Mouse (Mus musculus): Measurements from ENCODE around the gene Tjap1. TPM values are rescaled to one million over a fixed set of nuclear protein-coding genes. Genes with fewer than 3 reads are reported as not detected.

Tjap1 gene
- total and polyA plus RNA-seq, 2 experiments from 2014 or later = 20.1 to 31.9 TPM

- TF ChIP-seq CTCF (IDR thresholded peaks at IDR 0.05; ENCODE audit: low read depth) (peak; percentile 38; the same call in 1 of the 2 replicates), EP300 (IDR thresholded peaks at IDR 0.05; ENCODE audit: low read depth) (no peak)
These were observed 30.0 kb downstream of the Tjap1 start for GRCm38 (mm10) chr17:46252571-46253451.

GRCm38 (mm10) chr17:46251174-46251573, 31.7 kb downstream of the Tjap1 start:
- Histone ChIP-seq H3K27ac (ENCODE audit: low read depth) (no peak overlapping the region), H3K4me2 (ENCODE audit: low read depth, low read length) (no peak overlapping the region), H3K36me3 (replicated peaks; ENCODE audit: control insufficient read depth, insufficient read depth, low read length) (peaks cover 31% of the 10 kb centered on the region), H3K9me3 (replicated peaks; ENCODE audit: control insufficient read depth, low read length) (no peaks in the 10 kb centered on the region), H3K9ac (replicated peaks; ENCODE audit: low read depth, low read length) (no peak overlapping the region), H3K4me1 (ENCODE audit: control insufficient read depth, insufficient read depth) (peaks cover 22% of the 10 kb centered on the region), H3K27me3 (ENCODE audit: control insufficient read depth, insufficient read depth, low read length) (peaks cover 15% of the 10 kb centered on the region), H3K4me3 (ENCODE audit: low read depth, low read length) (no peak overlapping the region)
- DNase-seq (ENCODE audit: low spot score) (no peak), ATAC-seq (ENCODE audit: insufficient read depth, low read depth) (no peak)
- no peak for TF ChIP-seq CTCF (IDR thresholded peaks at IDR 0.05; ENCODE audit: low read depth)
- no peak for TF ChIP-seq EP300 (IDR thresholded peaks at IDR 0.05; ENCODE audit: low read depth)
- 71% methylated on average over 7 of the region's 7 CpGs for WGBS

More at GRCm38 (mm10) chr17:46252571-46253451, 30.0 kb downstream of the Tjap1 start:
- WGBS = 52% methylated on average over 14 of the region's 14 CpGs
- peaks cover 15% of the 10 kb centered on the region for H3K27me3 ChIP-seq (ENCODE audit: control insufficient read depth, insufficient read depth, low read length)
- no peak overlapping the region for H3K9ac ChIP-seq (replicated peaks; ENCODE audit: low read depth, low read length)
- peak overlapping the region; percentile 100 for H3K4me2 ChIP-seq (ENCODE audit: low read depth, low read length)
- peak overlapping the region; percentile 72; the same call in 1 of the 2 replicates for H3K4me3 ChIP-seq (ENCODE audit: low read depth, low read length)
- H3K36me3 ChIP-seq (replicated peaks; ENCODE audit: control insufficient read depth, insufficient read depth, low read length) = peaks cover 37% of the 10 kb centered on the region
- H3K9me3 ChIP-seq (replicated peaks; ENCODE audit: control insufficient read depth, low read length) = no peaks in the 10 kb centered on the region
- H3K4me1 ChIP-seq (ENCODE audit: control insufficient read depth, insufficient read depth) = peaks cover 15% of the 10 kb centered on the region
- no peak overlapping the region for H3K27ac ChIP-seq (ENCODE audit: low read depth)
- DNase-seq (ENCODE audit: low spot score) = no peak
- no peak for ATAC-seq (ENCODE audit: insufficient read depth, low read depth)

GRCm38 (mm10) chr17:46248189-46248522, 34.7 kb downstream of the Tjap1 start:
- WGBS = under 1% methylated on average over 37 of the region's 37 CpGs
- H3K9me3 ChIP-seq (replicated peaks; ENCODE audit: control insufficient read depth, low read length) = no peaks in the 10 kb centered on the region
- H3K4me2 ChIP-seq (ENCODE audit: low read depth, low read length) = peak overlapping the region; percentile 97
- H3K36me3 ChIP-seq (replicated peaks; ENCODE audit: control insufficient read depth, insufficient read depth, low read length) = peaks cover 56% of the 10 kb centered on the region
- ATAC-seq (ENCODE audit: insufficient read depth, low read depth) = peak; percentile 40
- no peak for DNase-seq (ENCODE audit: low spot score)
- peak overlapping the region; percentile 96 for H3K9ac ChIP-seq (replicated peaks; ENCODE audit: low read depth, low read length)
- TF ChIP-seq EP300 (IDR thresholded peaks at IDR 0.05; ENCODE audit: low read depth) (no peak), CTCF (IDR thresholded peaks at IDR 0.05; ENCODE audit: low read depth) (no peak)
- peak overlapping the region; percentile 85 for H3K4me3 ChIP-seq (ENCODE audit: low read depth, low read length)
- H3K4me1 ChIP-seq (ENCODE audit: control insufficient read depth, insufficient read depth) = peaks cover 12% of the 10 kb centered on the region; the same call in 1 of the 2 replicates
- peak overlapping the region; percentile 88 for H3K27ac ChIP-seq (ENCODE audit: low read depth)
- no peaks in the 10 kb centered on the region for H3K27me3 ChIP-seq (ENCODE audit: control insufficient read depth, insufficient read depth, low read length)

GRCm38 (mm10) chr17:46247512-46248188, 35.2 kb downstream of the Tjap1 start, which contains the start of the genes Polr1c and Yipf3:
Gene Polr1c (minus strand): TSS chr17:46248054.
Gene Yipf3 (plus strand): TSS chr17:46248080.
- H3K4me3 ChIP-seq (ENCODE audit: low read depth, low read length) = peak within 1 kb of the TSS; percentile 85
- H3K9ac ChIP-seq (replicated peaks; ENCODE audit: low read depth, low read length) = peak within 1 kb of the TSS; percentile 96
- peak; percentile 85 for TF ChIP-seq EP300 (IDR thresholded peaks at IDR 0.05; ENCODE audit: low read depth)
- TF ChIP-seq CTCF (IDR thresholded peaks at IDR 0.05; ENCODE audit: low read depth) = no peak
- H3K27ac ChIP-seq (ENCODE audit: low read depth) = peak within 1 kb of the TSS; percentile 88
- DNase-seq (ENCODE audit: low spot score) = peak; percentile 96
- peak; percentile 93 for ATAC-seq (ENCODE audit: insufficient read depth, low read depth)
- peak within 1 kb of the TSS; percentile 97 for H3K4me2 ChIP-seq (ENCODE audit: low read depth, low read length)
- WGBS = under 1% methylated on average over 53 of the region's 53 CpGs
- peaks cover 61% of the 10 kb centered on the region for H3K36me3 ChIP-seq (replicated peaks; ENCODE audit: control insufficient read depth, insufficient read depth, low read length)
- peaks cover 12% of the 10 kb centered on the region; the same call in 1 of the 2 replicates for H3K4me1 ChIP-seq (ENCODE audit: control insufficient read depth, insufficient read depth)
- H3K27me3 ChIP-seq (ENCODE audit: control insufficient read depth, insufficient read depth, low read length) = no peaks in the 10 kb centered on the region
- H3K9me3 ChIP-seq (replicated peaks; ENCODE audit: control insufficient read depth, low read length) = no peaks in the 10 kb centered on the region

- Histone ChIP-seq H3K4me3 (ENCODE audit: low read depth, low read length) (no peak overlapping the region), H3K4me1 (ENCODE audit: control insufficient read depth, insufficient read depth) (peaks cover 12% of the 10 kb centered on the region; the same call in 1 of the 2 replicates), H3K27ac (ENCODE audit: low read depth) (no peak overlapping the region), H3K9me3 (replicated peaks; ENCODE audit: control insufficient read depth, low read length) (no peaks in the 10 kb centered on the region), H3K9ac (replicated peaks; ENCODE audit: low read depth, low read length) (no peak overlapping the region), H3K4me2 (ENCODE audit: low read depth, low read length) (no peak overlapping the region), H3K36me3 (replicated peaks; ENCODE audit: control insufficient read depth, insufficient read depth, low read length) (peaks cover 56% of the 10 kb centered on the region), H3K27me3 (ENCODE audit: control insufficient read depth, insufficient read depth, low read length) (no peaks in the 10 kb centered on the region)
- ATAC-seq (ENCODE audit: insufficient read depth, low read depth) (no peak), DNase-seq (ENCODE audit: low spot score) (no peak)
- WGBS = 63% methylated on average over 10 of the region's 10 CpGs
- TF ChIP-seq CTCF (IDR thresholded peaks at IDR 0.05; ENCODE audit: low read depth) (no peak), EP300 (IDR thresholded peaks at IDR 0.05; ENCODE audit: low read depth) (no peak)
These were observed 38.2 kb downstream of the Tjap1 start for GRCm38 (mm10) chr17:46244579-46244978.

All from heart, postnatal 0 days (tissue).